Mouse (Mus musculus): ENCODE measurements around the gene Nr2c1.

Nr2c1 gene

DNA sequence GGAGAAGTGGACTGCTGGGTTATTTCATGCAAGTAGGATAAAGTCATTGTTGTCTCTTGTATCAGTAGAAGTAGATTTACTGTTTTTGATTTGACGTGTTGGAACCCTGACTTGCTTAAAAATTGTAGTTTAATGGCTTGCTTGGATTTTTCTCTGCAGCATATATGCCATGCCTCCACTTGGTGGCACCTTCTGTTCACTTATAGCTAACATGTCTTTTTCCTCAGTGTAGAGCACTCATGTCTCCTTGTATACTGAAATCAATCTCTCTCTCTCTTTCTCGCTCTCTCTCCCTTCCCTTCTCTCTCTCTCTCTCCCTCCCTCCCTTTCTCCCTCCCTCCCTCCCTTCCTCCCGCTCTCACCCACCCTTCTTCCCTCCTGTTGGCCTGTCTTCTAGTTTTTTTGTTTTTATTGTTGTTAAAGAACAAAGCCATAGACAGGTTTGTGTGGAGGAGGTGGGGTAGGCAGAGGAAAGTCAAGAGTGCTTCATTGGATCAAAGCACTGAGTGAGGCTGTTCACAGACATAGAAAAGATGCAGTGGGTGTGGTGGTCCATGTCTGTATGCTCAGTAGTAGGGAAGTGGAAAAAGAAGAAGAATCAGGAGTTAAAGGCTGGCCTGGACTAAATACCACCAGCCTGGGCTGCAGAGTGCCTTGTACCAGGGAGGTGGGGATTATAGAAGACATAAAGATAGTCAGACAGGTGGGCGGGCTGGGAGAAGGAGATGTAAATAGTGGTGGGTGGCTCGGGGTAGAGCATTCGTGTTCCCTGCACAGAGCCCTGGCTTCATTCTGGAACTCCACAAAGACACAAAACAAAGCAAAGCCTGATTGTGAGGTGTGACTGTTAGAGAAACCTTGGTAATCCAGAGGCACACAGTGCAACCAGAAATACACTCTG is 63.1 kb downstream of the Nr2c1 start:
- peak; percentile 46 for DNase-seq (ENCODE audit: low spot score)

DNA sequence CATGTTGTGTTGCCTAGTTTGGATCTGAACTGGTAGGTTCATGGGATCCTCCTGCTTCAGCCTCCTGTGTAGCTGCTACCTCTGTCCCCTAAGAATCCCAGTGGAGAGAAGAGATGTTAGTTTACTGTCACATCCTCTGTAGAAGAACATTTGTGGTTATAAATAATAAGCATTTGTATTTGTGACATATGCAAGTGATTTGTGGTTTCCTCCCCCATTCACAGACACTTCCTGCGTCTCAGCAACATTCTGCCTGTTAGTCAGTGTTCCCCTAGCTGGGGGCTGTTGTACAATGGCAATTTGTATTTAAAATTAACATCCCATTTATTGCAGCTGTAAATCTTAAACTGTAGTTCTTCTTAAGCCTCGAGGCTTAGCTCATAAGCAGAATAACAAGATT is 63.9 kb downstream of the Nr2c1 start:
- DNase-seq (ENCODE audit: low spot score): no peak

DNA sequence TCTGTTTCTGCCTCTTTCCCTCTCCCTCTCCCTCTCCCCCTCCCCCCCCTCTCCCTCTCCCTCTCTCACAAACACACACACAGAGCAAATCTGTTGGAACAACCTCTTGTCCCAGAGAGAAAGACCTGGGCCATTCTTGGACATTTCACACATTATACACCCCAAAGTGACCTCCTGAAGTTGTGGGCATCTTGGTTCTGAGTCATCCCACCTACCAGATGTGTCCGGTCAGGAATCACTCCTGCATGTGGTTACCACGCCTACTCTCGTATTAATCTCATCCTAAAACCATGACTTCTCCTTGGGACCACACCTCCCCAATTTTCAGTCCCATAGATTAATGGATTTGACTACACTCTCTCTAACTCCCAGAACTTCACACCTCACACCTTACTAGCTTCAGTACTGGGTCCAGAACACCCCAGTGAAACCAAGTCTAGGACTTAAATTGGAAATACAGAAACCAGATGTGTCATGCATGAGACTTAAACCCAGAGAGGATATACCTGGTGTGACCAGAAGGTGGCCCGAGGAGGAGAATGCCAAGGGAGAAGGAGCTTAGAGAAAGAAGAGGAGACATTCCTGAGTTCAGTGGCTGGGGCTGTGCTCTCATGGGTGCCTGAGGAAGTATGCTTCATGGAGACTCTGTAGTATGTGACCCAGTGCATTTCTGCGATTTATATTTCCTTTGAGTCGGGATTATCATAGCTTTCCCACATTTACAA is 77.4 kb downstream of the Nr2c1 start:
- peak; percentile 23 for DNase-seq (ENCODE audit: low spot score)

DNA sequence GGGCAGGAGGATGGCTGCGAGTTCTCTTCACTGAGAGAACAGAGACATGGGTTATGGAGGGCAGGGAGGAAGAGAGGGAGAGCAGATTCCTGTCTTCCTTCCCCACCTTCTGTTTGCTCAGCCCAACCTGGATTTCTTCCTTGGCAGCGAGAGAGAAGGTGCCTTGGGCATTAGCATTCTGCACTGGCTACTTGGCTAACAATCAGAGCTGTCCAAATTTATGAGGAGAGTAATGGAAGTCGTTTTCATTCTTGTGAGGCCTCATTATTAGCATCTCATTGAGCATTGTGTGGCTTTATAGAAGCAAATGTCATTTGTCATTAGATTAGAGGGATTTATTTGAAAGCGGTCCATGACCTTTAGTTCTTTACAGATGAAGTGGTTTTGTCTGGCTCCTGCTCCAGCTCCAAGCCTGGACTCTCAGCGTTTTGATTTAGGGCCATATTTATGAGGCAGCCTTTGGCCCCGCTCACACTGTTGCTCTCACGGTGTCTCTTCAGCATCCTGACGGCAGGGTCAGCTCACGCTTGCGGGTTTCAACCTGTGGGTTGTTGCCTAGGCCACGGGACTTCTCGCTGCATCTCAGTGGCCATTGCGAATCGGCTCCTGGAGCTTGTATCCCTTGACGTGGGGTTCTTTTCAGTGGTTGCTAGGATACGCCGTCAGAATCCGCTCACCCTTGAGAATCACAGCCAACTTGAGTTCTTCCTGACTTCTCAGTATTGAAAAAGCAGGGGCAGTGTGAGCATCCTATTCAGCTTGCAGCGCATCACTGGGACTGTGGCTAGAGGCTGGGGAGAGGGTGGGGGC is 82.6 kb downstream of the Nr2c1 start:
- peak; percentile 76 for DNase-seq (ENCODE audit: low spot score)

DNA sequence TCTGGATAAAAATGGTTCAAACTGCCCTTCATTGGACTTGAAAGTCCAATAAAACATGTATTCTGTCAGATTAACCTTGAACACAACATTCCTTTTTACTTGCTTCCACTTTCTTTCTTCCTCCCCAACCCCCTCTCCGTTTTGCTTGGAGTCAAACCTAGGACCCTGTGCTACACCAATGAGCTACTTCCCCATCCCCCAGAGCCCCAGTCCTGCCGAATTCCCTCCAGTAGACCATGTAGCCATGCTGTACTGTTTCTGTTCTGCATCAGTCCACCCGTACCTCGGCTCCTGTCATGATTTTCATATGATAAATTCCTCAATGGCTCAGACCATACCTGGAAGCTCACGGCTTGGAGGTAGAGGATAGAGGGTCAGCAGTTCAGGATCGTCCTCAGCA is 83.2 kb downstream of the Nr2c1 start:
- no peak for DNase-seq (ENCODE audit: low spot score)

DNA sequence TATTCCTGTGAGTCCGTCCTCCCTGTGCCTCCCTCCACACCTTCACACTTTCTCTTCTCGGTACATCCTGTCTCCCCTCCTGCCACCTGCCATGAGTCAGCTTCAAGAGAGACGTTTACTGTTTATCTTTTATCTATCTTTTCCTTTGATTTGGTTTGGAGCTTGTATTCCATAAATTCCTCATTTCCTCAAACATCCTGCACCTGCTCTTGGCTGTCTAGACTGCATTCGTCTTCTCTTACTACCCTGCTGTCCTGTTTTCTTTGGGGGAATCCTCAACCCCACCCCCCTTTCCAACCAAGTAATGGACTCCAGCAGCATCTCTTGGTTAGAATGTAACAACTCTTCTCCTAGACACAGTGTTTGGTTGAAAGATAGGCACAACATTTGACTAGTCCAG is 87.4 kb downstream of the Nr2c1 start:
- no peak for DNase-seq (ENCODE audit: low spot score)

DNA sequence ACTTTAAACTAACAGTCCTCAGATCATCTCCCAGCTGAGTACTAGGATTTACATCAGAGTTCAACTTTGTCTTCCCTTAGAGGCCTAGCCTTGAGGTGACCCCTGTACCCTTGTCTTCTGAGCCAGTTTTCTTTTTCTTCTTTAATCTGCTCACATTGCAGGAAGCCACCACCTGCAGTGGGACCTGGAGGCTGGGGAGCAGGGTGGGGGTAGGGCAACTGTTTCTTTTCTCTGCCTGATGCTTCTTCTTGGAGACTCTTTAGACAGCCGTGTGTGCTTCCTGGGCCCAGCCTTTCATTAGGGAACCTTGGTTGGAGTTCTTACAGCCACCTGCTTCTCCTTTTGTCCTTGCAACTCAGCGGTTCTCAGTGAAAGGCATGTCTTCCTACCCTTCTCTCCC is 93.5 kb downstream of the Nr2c1 start:
- DNase-seq (ENCODE audit: low spot score): no peak

Measured in retina, embryonic 14.5 days (tissue).